Mouse (Mus musculus): ENCODE results near the gene Gjb1.
"Not testable (repeated sequence)": the region's sequence is repeated elsewhere in the genome, so short reads cannot be mapped to it uniquely, and the experiment has no call there.

The Gjb1 gene

DNA sequence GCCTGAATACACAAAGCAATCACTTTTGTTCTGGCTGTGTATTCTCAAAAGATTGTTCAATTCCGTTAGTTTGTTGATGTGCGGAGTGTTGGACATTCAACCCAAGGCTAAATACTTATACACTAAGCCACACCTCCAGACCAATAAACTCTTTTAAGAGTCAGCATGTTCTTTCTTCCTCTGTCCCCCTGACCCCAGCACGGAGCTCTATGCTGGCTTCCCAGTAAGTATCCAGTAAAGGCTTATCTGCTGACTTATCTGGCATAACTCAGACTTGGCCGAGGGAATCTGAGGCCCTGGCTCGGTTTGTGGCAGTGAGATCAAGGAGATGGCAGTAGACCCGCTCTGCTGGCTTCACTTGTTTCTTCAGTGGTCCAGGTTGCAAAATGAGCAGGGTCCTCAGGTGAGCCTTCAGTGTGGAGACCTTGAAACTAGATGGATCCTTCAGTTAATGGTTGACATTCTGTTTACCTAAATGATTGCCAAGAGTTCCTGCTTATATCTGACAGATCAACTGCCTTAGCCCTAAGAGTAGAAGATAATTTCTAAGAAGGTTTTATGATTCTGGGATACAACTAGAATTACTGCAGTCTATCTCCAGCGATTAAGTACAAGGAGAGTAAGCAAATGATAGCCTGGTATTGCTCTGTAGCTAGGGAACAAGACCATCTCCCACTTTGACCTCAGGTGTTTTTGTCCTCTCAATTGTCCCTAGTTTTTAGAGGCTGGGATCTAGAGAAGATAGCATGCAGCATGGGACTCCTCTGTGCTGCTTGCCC is at the start of gene Gjb1:
TSS of gene Gjb1 (plus strand) at position 189 of the 779 bp plus-strand sequence.
- DNase-seq: no peak

GRCm38 (mm10) chrX:101329372-101330028 is 46.7 kb upstream of the Gjb1 start:
- peak; percentile 72 to 81 for DNase-seq

GRCm38 (mm10) chrX:101332031-101332374 is 44.2 kb upstream of the Gjb1 start:
- peak; percentile 11 to 25 for DNase-seq

DNA sequence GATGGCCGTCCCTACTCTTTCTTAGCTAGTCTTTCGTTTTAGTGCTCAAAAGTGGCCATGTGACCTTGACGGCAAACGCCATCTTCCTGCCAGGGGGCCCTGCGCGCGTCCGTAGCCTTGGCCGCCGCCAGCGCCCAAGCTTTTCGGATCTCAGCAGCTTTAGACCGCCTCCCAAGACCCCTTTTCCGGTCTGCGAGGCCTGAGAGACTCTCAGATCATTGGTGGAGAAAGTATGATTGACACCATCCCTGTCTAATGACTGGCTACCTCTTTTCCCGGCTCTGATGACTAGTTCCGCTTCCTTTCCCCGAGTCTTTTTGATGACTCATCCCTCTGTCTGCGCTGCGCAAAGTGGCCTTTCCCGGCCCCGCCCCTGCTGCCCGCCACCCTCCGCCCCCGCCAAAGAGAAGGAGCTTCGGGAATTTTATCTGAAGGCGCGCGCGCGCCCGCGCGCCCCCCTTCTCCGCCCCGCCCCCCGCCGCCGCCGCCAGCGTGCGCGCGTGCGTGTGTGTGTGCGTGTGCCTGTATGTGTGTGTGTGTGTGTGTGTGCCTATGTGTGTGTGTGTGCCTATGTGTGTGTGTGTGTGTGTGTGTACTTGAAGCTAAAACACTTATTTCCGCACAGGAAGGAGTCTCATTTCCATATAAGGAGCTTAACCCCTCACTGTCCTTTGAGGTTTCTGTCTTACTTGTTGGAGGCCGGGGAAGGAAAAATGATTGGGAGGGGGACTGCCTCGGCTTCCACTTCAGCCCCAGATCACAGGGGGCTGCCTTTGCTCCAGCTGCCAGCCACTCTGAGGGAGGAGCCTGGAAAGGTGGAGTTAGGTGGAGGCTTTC is 43.6 kb upstream of the Gjb1 start:
- peak; percentile 86 to 89 for DNase-seq

DNA sequence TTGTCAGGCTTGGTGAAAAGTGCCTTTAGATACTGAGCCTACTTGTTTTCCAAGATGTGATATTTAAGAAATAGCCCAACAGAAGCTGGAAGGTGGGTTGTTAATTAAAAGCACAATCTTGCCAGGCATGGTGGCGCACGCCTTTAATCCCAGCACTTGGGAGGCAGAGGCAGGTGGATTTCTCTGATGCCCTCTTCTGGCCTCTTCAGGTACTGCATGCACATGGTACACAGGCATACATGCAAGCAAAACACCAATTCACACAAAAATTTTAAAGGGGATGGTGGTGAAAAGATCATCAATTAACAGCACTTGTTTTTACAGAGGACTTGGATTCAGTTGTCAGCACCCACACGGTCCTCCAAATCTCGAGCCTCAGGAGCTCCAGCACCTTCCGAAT is 41.6 kb upstream of the Gjb1 start:
- peak in 1 of 2 experiments; percentile 56 for DNase-seq

DNA sequence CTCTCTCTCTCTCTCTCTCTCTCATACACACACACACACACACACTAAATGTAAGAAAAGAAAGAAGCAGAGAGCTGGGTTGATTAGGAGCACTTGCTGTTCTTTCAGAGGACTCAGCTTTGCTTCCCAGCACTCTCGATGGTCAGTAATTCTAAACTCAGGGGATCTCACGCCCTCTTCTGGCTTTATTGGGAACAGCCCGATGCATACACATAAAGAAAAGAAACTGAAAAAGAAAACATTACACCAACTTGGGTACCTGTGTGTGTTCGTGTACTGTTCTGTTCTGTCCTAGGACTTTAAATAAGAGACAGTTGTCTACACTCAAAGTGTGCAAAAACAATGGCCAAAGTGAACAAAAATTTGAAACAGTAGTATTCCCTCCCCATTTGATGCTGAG is 37.5 kb upstream of the Gjb1 start:
- no peak for DNase-seq

GRCm38 (mm10) chrX:101342837-101343236 is 33.3 kb upstream of the Gjb1 start:
- DNase-seq: not testable (repeated sequence)

GRCm38 (mm10) chrX:101345456-101345855 is 30.7 kb upstream of the Gjb1 start:
- no peak for DNase-seq

DNA sequence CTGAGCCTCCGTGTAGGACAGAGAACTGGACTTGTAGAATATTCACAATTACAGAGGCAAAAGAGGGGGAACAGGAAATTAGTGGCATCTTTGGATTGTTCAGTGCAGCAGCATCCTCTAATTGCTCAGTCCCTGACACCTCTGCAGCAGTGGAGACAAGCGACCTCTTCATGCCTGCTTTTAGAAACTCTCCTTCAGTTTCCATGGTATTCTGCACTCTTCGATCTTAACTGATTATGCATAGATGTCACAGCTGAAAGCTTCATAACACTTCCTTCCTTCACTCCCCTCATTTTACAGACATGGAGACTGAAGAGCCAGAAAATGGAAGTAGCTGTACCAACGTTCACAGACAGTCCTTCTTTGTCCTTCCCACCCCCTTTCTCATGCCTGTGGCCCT is 29.7 kb upstream of the Gjb1 start:
- DNase-seq: no peak

GRCm38 (mm10) chrX:101351188-101351587 is 25.0 kb upstream of the Gjb1 start:
- no peak for DNase-seq

DNA sequence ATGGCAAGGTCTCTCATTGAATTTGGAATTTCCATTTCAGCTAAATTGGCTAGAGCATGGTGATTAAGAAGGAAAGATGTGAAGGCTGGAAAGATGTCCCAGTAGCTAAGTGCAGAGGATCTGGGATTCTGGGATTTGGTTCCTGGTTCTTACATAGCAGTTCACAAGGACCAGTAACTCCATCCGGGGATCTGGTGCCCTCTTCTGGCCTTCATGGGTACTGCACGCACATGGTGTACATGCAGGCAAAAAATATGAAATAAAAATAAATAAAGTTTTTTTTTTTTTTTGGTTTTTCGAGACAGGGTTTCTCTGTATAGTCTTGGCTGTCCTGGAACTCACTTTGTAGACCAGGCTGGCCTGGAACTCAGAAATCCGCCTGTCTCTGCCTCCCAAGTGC is 17.3 kb upstream of the Gjb1 start:
- peak in 1 of 2 experiments; percentile 12 for DNase-seq

GRCm38 (mm10) chrX:101369001-101369400 is 7.2 kb upstream of the Gjb1 start:
- no peak for DNase-seq

DNA sequence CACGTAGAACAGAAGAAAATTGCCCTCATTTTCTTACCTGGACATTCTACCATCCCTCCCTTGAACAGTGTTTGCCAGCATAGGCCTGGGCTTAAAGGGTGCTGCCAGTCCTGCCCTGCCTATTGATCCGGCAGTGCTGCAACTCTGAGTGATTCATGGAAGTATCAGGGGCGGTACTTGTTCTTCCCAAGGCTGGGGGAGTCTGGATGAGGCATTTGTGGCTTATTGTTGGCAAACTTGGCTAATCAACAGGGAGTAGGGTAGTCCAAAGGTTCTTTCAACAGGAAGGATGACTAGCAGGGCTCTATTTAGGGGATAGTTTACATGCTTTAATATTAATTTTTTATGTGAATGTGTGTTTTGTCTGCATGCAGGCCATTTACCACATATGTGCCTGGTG is 5.6 kb upstream of the Gjb1 start:
- no peak for DNase-seq

DNA sequence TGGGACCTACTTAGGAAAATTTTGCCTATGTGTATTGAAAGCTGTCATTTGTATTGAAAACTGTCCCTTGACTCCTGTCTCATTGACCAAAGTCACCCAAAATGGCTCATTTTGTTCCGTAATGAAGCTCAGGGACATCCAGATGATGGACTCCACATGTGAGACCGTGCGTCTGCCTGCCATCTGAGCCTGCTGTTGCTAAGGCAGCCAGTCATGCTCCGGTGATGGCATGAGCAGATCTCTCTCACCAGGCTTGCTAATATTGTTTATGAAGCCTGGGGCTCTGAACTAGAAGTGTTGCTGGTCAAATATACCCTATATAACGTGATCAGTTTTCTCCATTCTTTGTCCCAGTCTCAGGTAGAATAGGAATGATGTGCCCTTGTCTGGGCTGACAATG is 3.2 kb upstream of the Gjb1 start:
- no peak for DNase-seq

- DNase-seq: no peak
Observed at GRCm38 (mm10) chrX:101377076-101377475, 898 bp downstream of the Gjb1 start.

DNA sequence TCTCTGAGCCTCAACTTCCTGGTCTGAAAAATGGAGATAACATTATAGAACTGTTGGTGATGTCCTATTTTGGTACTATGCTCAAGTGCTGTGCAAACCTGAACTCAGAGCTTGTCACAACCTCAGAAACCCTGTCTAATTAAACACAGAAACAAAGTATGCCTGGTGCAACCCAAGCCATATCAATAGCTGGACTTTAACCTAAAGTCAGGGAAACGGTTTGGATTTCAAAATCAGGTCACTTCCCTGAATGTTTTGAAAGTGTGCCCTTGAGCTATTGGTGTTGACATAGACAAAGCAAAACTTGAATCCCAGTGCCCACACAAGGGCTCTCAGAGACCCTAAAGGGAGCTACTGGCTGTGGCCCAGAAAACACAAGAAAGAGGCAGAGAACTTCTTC is 3.6 kb downstream of the Gjb1 start:
- no peak for DNase-seq

GRCm38 (mm10) chrX:101383455-101383854 is 7.3 kb downstream of the Gjb1 start:
- DNase-seq: peak in 1 of 2 experiments; percentile 4

DNA sequence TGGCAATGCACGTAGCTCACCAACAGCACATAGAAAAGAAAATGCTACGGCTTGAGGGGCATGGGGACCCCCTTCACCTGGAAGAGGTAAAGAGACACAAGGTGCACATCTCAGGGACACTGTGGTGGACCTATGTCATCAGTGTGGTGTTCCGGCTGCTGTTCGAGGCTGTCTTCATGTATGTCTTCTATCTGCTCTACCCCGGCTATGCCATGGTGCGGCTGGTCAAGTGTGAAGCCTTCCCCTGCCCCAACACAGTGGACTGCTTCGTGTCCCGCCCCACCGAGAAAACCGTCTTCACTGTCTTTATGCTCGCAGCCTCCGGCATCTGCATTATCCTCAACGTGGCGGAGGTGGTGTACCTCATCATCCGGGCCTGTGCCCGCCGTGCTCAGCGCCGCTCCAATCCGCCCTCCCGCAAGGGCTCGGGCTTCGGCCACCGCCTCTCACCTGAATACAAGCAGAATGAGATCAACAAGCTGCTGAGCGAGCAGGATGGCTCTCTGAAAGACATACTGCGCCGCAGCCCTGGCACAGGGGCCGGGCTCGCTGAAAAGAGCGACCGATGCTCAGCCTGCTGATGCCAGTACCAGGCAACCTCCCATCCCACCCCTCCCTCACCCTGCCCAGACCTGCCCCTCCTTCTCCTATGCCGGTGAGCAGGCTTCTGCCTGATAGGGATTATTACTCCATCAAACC is 8.4 kb downstream of the Gjb1 start:
- peak; percentile 50 to 55 for DNase-seq

DNA sequence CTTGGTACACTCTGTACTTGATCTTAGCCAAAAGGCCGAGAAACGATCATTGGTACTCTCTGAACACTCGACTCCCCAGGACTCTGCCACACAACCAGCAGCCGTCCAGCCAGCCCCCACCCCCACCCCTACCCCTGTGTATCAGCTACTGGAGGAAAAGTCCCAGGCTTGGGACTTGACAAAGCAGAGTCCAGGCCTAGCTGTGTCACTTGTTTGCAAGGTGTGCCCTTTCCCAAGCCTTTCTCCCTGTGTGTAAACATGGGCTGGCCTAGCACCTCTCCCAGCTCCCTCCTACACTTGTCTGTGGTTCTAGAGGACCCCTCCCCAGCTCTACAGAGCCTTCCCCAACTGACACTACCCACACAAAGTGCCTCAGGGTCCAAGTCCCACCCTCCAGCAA is 10.0 kb downstream of the Gjb1 start:
- DNase-seq: no peak

GRCm38 (mm10) chrX:101388866-101389537 is 12.8 kb downstream of the Gjb1 start:
- no peak for DNase-seq

DNA sequence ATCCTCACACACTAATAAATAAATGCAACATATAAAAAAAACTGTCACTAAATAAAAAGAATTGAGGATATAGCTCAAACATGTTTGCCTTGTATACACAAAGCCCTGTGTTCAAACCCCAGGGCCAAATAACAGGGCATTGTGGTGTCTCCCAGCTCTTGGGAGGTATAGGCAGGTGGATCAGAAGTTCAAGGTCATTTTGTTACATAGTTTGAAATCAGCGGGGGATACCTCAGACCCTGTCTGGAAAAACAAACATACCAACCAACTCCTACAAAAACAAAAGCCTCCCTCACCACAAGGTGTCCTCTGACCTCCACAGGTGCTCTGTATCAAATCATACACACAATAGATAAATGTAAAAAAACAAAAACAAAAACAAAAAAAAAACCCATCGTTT is 18.2 kb downstream of the Gjb1 start:
- DNase-seq: no peak

DNA sequence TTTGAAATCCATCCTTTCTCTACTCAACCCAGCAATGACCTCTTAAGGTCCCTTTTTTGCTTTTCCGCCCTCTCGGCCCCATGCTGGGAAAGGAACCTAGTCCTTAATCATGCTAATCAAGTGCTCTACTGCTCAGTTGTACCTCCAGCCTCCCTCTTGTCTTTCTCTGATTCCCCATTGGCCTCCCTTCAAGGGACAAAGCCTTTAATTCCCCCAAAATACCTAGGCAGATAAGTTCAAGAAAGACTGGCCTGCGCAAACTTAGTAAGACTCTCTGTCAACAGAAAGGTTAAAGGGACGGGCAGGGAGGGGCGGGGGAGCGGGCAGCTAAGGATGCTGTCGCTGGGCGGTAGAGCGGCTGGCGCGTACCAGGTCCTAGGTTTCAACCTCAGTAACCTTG is 20.3 kb downstream of the Gjb1 start:
- no peak for DNase-seq
